Mouse (Mus musculus): ENCODE measurements around the gene Lime1. TPM values are rescaled to one million over a fixed set of nuclear protein-coding genes. Genes with fewer than 3 reads are reported as not detected.

Gene Lime1
- polyA plus RNA-seq, 1 experiment, result 37.6 TPM

Other genes with a start within 250 kb of the Lime1 start
- 0.37 and 0.43 TPM in 2 replicates for gene Kcnq2, start 244.8 kb upstream of the Lime1 start, polyA plus RNA-seq (2012; rRNA removed)
- gene Eef1a2, start 223.1 kb upstream of the Lime1 start, polyA plus RNA-seq (2012; rRNA removed), result 3.4 and 3.9 TPM in 2 replicates
- gene Ppdpf, start 192.8 kb upstream of the Lime1 start, polyA plus RNA-seq (2012; rRNA removed), result 168 and 172 TPM in 2 replicates
- gene Ptk6, start 177.3 kb upstream of the Lime1 start, polyA plus RNA-seq (2012; rRNA removed), result 23.9 and 28.2 TPM in 2 replicates
- 0.87 and 1.3 TPM in 2 replicates for gene Srms, start 166.9 kb upstream of the Lime1 start, polyA plus RNA-seq (2012; rRNA removed)
- 0.32 and 0.77 TPM in 2 replicates for gene Fndc11, start 160.1 kb upstream of the Lime1 start, polyA plus RNA-seq (2012; rRNA removed)
- gene Helz2, start 138.1 kb upstream of the Lime1 start, polyA plus RNA-seq (2012; rRNA removed), result 24.7 and 67.9 TPM in 2 replicates
- gene Gmeb2, start 92.0 kb upstream of the Lime1 start, polyA plus RNA-seq (2012; rRNA removed), result 17.5 and 24.8 TPM in 2 replicates
- 2.8 and 4.3 TPM in 2 replicates for gene Stmn3, start 65.6 kb upstream of the Lime1 start, polyA plus RNA-seq (2012; rRNA removed)
- 39.6 and 46.1 TPM in 2 replicates for gene Rtel1, start 60.3 kb upstream of the Lime1 start, polyA plus RNA-seq (2012; rRNA removed)
- 16.7 and 26.7 TPM in 2 replicates for gene Zgpat, start 15.2 kb upstream of the Lime1 start, polyA plus RNA-seq (2012; rRNA removed)
- gene Arfrp1, start 14.7 kb upstream of the Lime1 start, polyA plus RNA-seq (2012; rRNA removed), result 29.3 and 29.6 TPM in 2 replicates
- gene Zbtb46, start 79.3 kb downstream of the Lime1 start, polyA plus RNA-seq (2012; rRNA removed), result 1.6 and 1.7 TPM in 2 replicates
- gene Abhd16b, start 113.1 kb downstream of the Lime1 start, polyA plus RNA-seq (2012; rRNA removed), result 0.05 and 0.11 TPM in 2 replicates
- 26.8 and 28.8 TPM in 2 replicates for gene Tpd52l2, start 117.1 kb downstream of the Lime1 start, polyA plus RNA-seq (2012; rRNA removed)
- gene Dnajc5, start 140.4 kb downstream of the Lime1 start, polyA plus RNA-seq (2012; rRNA removed), result 38.0 and 53.9 TPM in 2 replicates
- 132 and 189 TPM in 2 replicates for gene Uckl1, start 204.8 kb downstream of the Lime1 start, polyA plus RNA-seq (2012; rRNA removed)
- 12.2 and 16.0 TPM in 2 replicates for gene Prpf6, start 211.8 kb downstream of the Lime1 start, polyA plus RNA-seq (2012; rRNA removed)
- 8.9 and 18.8 TPM in 2 replicates for gene Zfp512b, start 212.7 kb downstream of the Lime1 start, polyA plus RNA-seq (2012; rRNA removed)
- gene Samd10, start 219.1 kb downstream of the Lime1 start, polyA plus RNA-seq (2012; rRNA removed), result 23.4 and 28.4 TPM in 2 replicates